Mouse (Mus musculus) kidney, postnatal 0 days (tissue): ENCODE measurements around the gene Hist2h3c1. TPM values are rescaled to one million over a fixed set of nuclear protein-coding genes. Genes with fewer than 3 reads are reported as not detected.
"Not testable (repeated sequence)": the region's sequence is repeated elsewhere in the genome, so short reads cannot be mapped to it uniquely, and the experiment has no call there.

Source experiments
- ATAC-seq: fragments of 200-750 bp; cut with Nextera tagmentation; replicated peaks from 2 replicates; pipeline ENCODE4 v1.8.0; 2017; ENCODE audit warnings: low read depth, moderate number of reproducible peaks, moderate TSS enrichment, moderate library complexity; ENCODE audit not compliant: low FRiP score
- DNase-seq: peaks from one replicate; pipeline ENCODE4 v3.0.0-alpha.2; 2016; ENCODE audit warnings: low spot score
- H3K27ac ChIP-seq: fragments of 300-500 bp; sonication (generic); 2 replicates; pipeline ENCODE4 v1.5.1; 2014; ENCODE audit warnings: mild to moderate bottlenecking
- H3K27me3 ChIP-seq: fragments of 300-500 bp; sonication (generic); 2 replicates; pipeline ENCODE4 v1.6.1; 2014; ENCODE audit warnings: low read length, mixed read lengths; ENCODE audit not compliant: insufficient read depth
- H3K36me3 ChIP-seq: fragments of 300-500 bp; sonication (generic); 2 replicates; pipeline ENCODE4 v1.6.1; 2014; ENCODE audit warnings: low read length, mixed read lengths; ENCODE audit not compliant: insufficient read depth
- H3K4me1 ChIP-seq: fragments of 300-500 bp; sonication (generic); replicated peaks from 2 replicates; pipeline ENCODE4 v1.6.1; 2014; ENCODE audit warnings: antibody characterized with exemption, low read length, mixed read lengths; ENCODE audit not compliant: insufficient read depth
- H3K4me2 ChIP-seq: fragments of 300-500 bp; sonication (generic); 2 replicates; pipeline ENCODE4 v1.6.1; 2014; ENCODE audit warnings: mild to moderate bottlenecking, low read length, moderate library complexity, mixed read lengths
- H3K4me3 ChIP-seq: fragments of 300-500 bp; sonication (generic); replicated peaks from 2 replicates; pipeline ENCODE4 v1.5.1; 2014; ENCODE audit warnings: low read depth, low read length
- H3K9ac ChIP-seq: fragments of 300-500 bp; sonication (generic); 2 replicates; pipeline ENCODE4 v1.6.1; 2014; ENCODE audit warnings: low read depth, low read length
- H3K9me3 ChIP-seq: fragments of 300-500 bp; sonication (generic); replicated peaks from 2 replicates; pipeline ENCODE4 v1.6.1; 2016; ENCODE audit warnings: low read length, inconsistent platforms, mixed read lengths
- CTCF ChIP-seq: IDR thresholded peaks from 2 replicates; pipeline ENCODE4 v1.5.1; 2016; ENCODE audit warnings: antibody characterized with exemption, low read depth, mild to moderate bottlenecking, moderate library complexity
- WGBS: fragments of 180-500 bp; shearing (Covaris S2); extraction: QIAGEN DNeasy Blood & Tissue Kit; methylation state at CpG from one replicate; pipeline ENCODE4 v1.1.7; 2014; 5-methylcytosine and 5-hydroxymethylcytosine counted together
- polyA plus RNA-seq: library from polyadenylated mRNA; unstranded; fragments of >200 nt; fragmentation: Nextera tagmentation; extraction: Ambion mirVana; gene quantifications from 2 replicates; pipeline ENCODE4 v1.2.1, GENCODE M21; 2015

Gene Hist2h3c1
- polyA plus RNA-seq, 1 experiment from 2014 or later = 0.62 TPM

DNA sequence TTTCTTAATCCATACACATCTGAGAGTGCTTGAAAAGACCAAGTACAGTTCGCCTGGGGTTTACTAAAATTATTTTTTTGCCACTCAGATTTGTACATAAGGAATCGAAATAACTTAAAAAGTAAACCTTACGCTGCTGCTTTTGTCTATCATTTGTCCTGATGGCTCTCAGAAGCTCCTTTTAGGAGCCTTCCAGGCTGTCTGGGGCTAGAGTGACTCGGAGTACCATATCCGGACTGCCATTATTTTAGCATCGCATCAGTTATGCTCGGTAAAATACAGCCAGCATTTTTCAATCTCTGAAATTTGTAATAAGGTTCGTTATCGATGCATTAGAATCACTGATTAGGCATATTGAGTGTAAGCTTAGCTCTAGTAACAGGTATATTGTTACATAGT is 5.7 kb upstream of the Hist2h3c1 start:
- Histone ChIP-seq H3K27ac (peak overlapping the region; percentile 61), H3K9ac (0 out of 2 replicates have a peak overlapping the region, but pooled peaks have one; percentile 14), H3K4me3 (no peak overlapping the region), H3K4me1 (peaks cover 19% of the 10 kb centered on the region), H3K27me3 (no peaks in the 10 kb centered on the region), H3K36me3 (no peaks in the 10 kb centered on the region), H3K4me2 (peak overlapping the region; percentile 30), H3K9me3 (no peaks in the 10 kb centered on the region)
- WGBS = 79% methylated on average over 9 of the region's 9 CpGs
- no peak for TF ChIP-seq CTCF
- DNase-seq (no peak), ATAC-seq (no peak)

GRCm38 (mm10) chr3:96243921-96244572 is 2.4 kb upstream of the Hist2h3c1 start:
- Histone ChIP-seq H3K27me3 (no peaks in the 10 kb centered on the region), H3K4me1 (peaks cover 11% of the 10 kb centered on the region), H3K36me3 (no peaks in the 10 kb centered on the region), H3K9me3 (no peaks in the 10 kb centered on the region), H3K27ac (peak overlapping the region; percentile 94), H3K9ac (0 out of 2 replicates have a peak overlapping the region, but pooled peaks have one; percentile 78), H3K4me2 (peak overlapping the region; percentile 59), H3K4me3 (peak overlapping the region; percentile 48)
- WGBS = 64% methylated on average over 7 of the region's 7 CpGs
- DNase-seq (no peak), ATAC-seq (no peak)
- no peak for TF ChIP-seq CTCF

DNA sequence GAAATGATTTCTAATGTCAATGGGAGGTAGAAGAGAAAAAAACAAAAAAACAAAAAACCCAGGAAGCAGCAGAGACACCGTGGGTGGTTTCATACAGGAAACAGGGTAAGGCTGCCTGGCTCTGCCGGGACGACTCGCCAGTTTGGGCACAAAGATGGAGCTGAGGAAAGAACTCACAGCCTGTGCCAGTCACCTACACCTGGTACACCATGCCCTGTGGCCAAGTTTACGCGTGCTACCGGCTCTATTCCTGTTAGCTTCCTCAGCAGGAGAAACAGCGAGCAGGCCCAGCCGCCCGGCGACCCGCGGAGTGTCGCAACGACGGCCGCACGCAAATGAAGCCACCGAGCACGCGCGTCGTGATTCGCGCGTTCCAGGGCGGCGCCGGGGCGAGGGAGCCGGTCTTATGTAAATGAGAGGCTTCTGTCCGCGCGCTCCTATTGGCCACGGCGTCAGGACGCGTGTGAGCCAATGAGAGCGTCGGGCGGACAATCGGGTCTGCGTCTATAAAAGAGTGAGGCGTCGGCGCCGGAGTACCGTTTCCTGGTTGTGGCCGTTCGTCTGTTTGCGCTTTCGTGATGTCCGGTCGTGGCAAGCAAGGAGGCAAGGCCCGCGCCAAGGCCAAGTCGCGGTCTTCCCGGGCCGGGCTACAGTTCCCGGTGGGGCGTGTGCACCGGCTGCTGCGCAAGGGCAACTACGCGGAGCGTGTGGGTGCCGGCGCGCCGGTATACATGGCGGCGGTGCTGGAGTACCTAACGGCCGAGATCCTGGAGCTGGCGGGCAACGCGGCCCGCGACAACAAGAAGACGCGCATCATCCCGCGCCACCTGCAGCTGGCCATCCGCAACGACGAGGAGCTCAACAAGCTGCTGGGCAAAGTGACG is 1.2 kb upstream of the Hist2h3c1 start, which contains the start of gene Hist2h2aa1:
Gene Hist2h2aa1, plus strand, starts transcription at position 495 of the 884 bp plus-strand sequence.
- 0% methylated on average over 19 of the region's 88 CpGs for whole genome bisulfite sequencing
- peak within 1 kb of the TSS; percentile 78 for H3K9ac ChIP-seq
- peak; percentile 75 for DNase-seq
- H3K36me3 ChIP-seq, H3K27me3 ChIP-seq, H3K9me3 ChIP-seq: not testable (repeated sequence)
- peak; percentile 86 for ATAC-seq
- peak within 1 kb of the TSS; percentile 94 for H3K27ac ChIP-seq
- peak within 1 kb of the TSS; percentile 59 for H3K4me2 ChIP-seq
- peak within 1 kb of the TSS; percentile 48 for H3K4me3 ChIP-seq
- peaks cover 11% of the 10 kb centered on the region for H3K4me1 ChIP-seq

- Histone ChIP-seq H3K4me3 (0 out of 2 replicates have a peak overlapping the region, but pooled peaks have one; percentile 14), H3K27ac (peak overlapping the region; percentile 83; the same call in 1 of the 2 replicates), H3K4me1 (peaks cover 11% of the 10 kb centered on the region)
- DNase-seq, H3K27me3 ChIP-seq, H3K36me3 ChIP-seq, ATAC-seq, H3K4me2 ChIP-seq, H3K9ac ChIP-seq, H3K9me3 ChIP-seq: not testable (repeated sequence)
- 1% methylated on average over 10 of the region's 21 CpGs for WGBS
Measured at GRCm38 (mm10) chr3:96246018-96246417, 467 bp upstream of the Hist2h3c1 start.

DNA sequence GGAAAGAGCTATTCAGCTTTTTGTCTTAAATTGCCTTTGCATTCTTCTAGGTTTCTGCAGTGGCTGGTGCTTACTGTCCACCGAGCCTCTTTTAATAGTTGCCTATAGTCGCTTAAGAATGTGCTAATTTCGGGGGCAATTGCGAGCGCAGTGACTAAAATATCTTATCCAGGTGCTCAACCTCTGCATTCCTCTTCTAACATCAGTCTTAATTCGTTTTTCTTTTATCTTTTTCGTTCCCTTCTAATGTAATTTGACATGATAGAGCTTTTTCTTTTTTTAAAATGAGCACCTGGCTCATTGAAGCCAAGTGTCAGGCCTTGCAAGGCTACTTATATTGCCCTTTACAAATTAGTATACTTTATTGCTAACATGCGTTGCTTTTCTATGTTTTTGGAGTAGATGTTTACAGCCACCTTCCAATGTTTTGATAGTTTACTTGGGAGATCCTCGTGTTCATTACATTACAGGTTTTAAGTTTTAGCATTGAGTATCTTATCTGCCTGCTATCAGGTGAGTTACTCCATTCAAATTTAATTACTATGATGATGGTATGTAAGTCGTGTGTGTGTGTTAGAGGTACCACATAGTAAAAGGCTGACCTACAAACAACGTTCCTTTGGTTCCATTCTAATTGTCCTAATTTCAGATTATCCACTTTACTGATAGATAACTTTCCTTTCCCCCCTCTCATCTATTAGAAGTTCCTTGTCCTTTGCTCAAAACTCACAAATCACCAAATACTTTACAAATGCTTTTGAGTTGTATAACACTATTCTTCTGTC is 1.1 kb downstream of the Hist2h3c1 start:
- WGBS = 6% methylated on average over 11 of the region's 11 CpGs
- no peak for DNase-seq
- no peaks in the 10 kb centered on the region for H3K27me3 ChIP-seq

More for the DNA sequence above, 1.1 kb downstream of the Hist2h3c1 start:
- no peak for ATAC-seq
- H3K36me3 ChIP-seq = no peaks in the 10 kb centered on the region
- no peaks in the 10 kb centered on the region for H3K9me3 ChIP-seq
- peak overlapping the region; percentile 55 for H3K9ac ChIP-seq
- peak overlapping the region; percentile 36 for H3K4me3 ChIP-seq
- H3K4me1 ChIP-seq = peaks cover 11% of the 10 kb centered on the region
- peak overlapping the region; percentile 51 for H3K4me2 ChIP-seq
- TF ChIP-seq CTCF = no peak
- peak overlapping the region; percentile 52; the same call in 1 of the 2 replicates for H3K27ac ChIP-seq
